Comparison of ENCODE assay signal across 22 mouse cellular contexts in genomic region chr1:58311221-58311864, GRCm38 (mm10). TPM values are rescaled to one million over a fixed set of nuclear protein-coding genes. Genes with fewer than 3 reads are reported as not detected.
DNase-seq lines count a peak whose midpoint lies in the region; ATAC-seq and TF ChIP-seq lines count a peak whose summit lies in the region.
"Had no signal": no experiment of that assay in that cellular context is flagged by ENCODE, and none has a peak within 500 bp of the region (broad histone marks: within the 10 kb centered on the region; RNA-seq: fewer than 3 reads in every experiment).

No protein-coding gene starts in this region.

- H3K4me3 ChIP-seq in MEL (ENCODE audit: control insufficient read depth in 1 of 2, insufficient read depth in 1 of 2, low read depth in 2 of 2, low read length in 2 of 2): peak overlapping the region in 1 of 2 experiments; percentile 11; a peak in 1 of 4 replicates
- no peak overlapping the region for H3K4me3 ChIP-seq in neural tube, embryonic 15.5 days (replicated peaks)
- no peak overlapping the region for H3K4me3 ChIP-seq in forebrain, embryonic 14.5 days (ENCODE audit: low read depth, low read length)
- no peak overlapping the region for H3K4me3 ChIP-seq in stomach, postnatal 0 days (ENCODE audit: low read depth, low read length)
- H3K4me3 ChIP-seq: forebrain, embryonic 13.5 days; heart, embryonic 13.5 days; hindbrain, embryonic 10.5 days; intestine, embryonic 15.5 days; liver, embryonic 13.5 days; lung, embryonic 15.5 days; myocyte had no signal

- TF ChIP-seq POLR2A in MEL (IDR thresholded peaks at IDR 0.05; ENCODE audit: control insufficient read depth in 1 of 2, insufficient read depth in 1 of 2, low read depth in 1 of 2, low read length in 2 of 2, poor library complexity in 1 of 2): no peak

- H3K36me3 ChIP-seq in MEL (ENCODE audit: control insufficient read depth in 1 of 2, insufficient read depth in 2 of 2, low read length in 2 of 2): no peaks in the 10 kb centered on the region
- no peaks in the 10 kb centered on the region for H3K36me3 ChIP-seq in neural tube, embryonic 15.5 days
- no peaks in the 10 kb centered on the region for H3K36me3 ChIP-seq in forebrain, embryonic 14.5 days (ENCODE audit: control insufficient read depth, insufficient read depth, low read length)
- no peaks in the 10 kb centered on the region for H3K36me3 ChIP-seq in stomach, postnatal 0 days (ENCODE audit: control insufficient read depth, insufficient read depth, low read length)
- H3K36me3 ChIP-seq: heart, embryonic 13.5 days; hindbrain, embryonic 10.5 days; intestine, embryonic 15.5 days; liver, embryonic 13.5 days; lung, embryonic 15.5 days had no signal

- H3K79me2 ChIP-seq in MEL (ENCODE audit: control insufficient read depth, insufficient read depth, low read length, poor library complexity): no peaks in the 10 kb centered on the region

- H3K27ac ChIP-seq in MEL (ENCODE audit: control insufficient read depth, low read depth, low read length): no peak overlapping the region
- H3K27ac ChIP-seq in neural tube, embryonic 15.5 days (replicated peaks): no peak overlapping the region
- no peak overlapping the region for H3K27ac ChIP-seq in forebrain, embryonic 14.5 days (ENCODE audit: low read depth, low read length)
- H3K27ac ChIP-seq in stomach, postnatal 0 days (replicated peaks): no peak overlapping the region
- H3K27ac ChIP-seq: forebrain, embryonic 13.5 days; heart, embryonic 13.5 days; hindbrain, embryonic 10.5 days; intestine, embryonic 15.5 days; liver, embryonic 13.5 days; lung, embryonic 15.5 days had no signal

- H3K4me2 ChIP-seq in neural tube, embryonic 15.5 days: no peak overlapping the region
- H3K4me2 ChIP-seq in forebrain, embryonic 14.5 days (ENCODE audit: low read length): no peak overlapping the region
- no peak overlapping the region for H3K4me2 ChIP-seq in stomach, postnatal 0 days (replicated peaks; ENCODE audit: low read depth)
- H3K4me2 ChIP-seq: forebrain, embryonic 13.5 days; heart, embryonic 13.5 days; intestine, embryonic 15.5 days; liver, embryonic 13.5 days; lung, embryonic 15.5 days had no signal

- ATAC-seq in inflammation-experienced regulatory T-cells, adult 6 months: peak; percentile 68
- no peak for ATAC-seq in neural tube, embryonic 15.5 days (ENCODE audit: low FRiP score)
- ATAC-seq in forebrain, embryonic 14.5 days: no peak
- ATAC-seq in stomach, postnatal 0 days (ENCODE audit: low FRiP score, low TSS enrichment): no peak
- ATAC-seq: forebrain, embryonic 13.5 days; intestine, embryonic 15.5 days had no signal

- H3K9ac ChIP-seq in MEL (ENCODE audit: control insufficient read depth, low read depth, low read length, poor library complexity, severe bottlenecking): no peak overlapping the region
- H3K9ac ChIP-seq in neural tube, embryonic 15.5 days (replicated peaks): no peak overlapping the region
- H3K9ac ChIP-seq in forebrain, embryonic 14.5 days (ENCODE audit: low read length): no peak overlapping the region
- H3K9ac ChIP-seq in stomach, postnatal 0 days (ENCODE audit: low read length): no peak overlapping the region
- H3K9ac ChIP-seq: forebrain, embryonic 13.5 days; heart, embryonic 13.5 days; intestine, embryonic 15.5 days; liver, embryonic 13.5 days; lung, embryonic 15.5 days had no signal

- no peak for TF ChIP-seq CTCF in MEL (IDR thresholded peaks at IDR 0.05 in 2 of 3, conservative IDR thresholded peaks at IDR 0.05 in 1 of 3; ENCODE audit: control insufficient read depth in 1 of 3, insufficient read depth in 1 of 3, low read depth in 2 of 3, low read length in 3 of 3, poor library complexity in 1 of 3, severe bottlenecking in 1 of 3)
- no peak for TF ChIP-seq CTCF in stomach, postnatal 0 days (IDR thresholded peaks at IDR 0.05; ENCODE audit: low read depth)

- no peaks in the 10 kb centered on the region; a peak in 1 of 4 replicates for H3K4me1 ChIP-seq in MEL (ENCODE audit: control insufficient read depth in 1 of 2, insufficient read depth in 2 of 2, low read length in 2 of 2)
- H3K4me1 ChIP-seq in neural tube, embryonic 15.5 days: no peaks in the 10 kb centered on the region
- H3K4me1 ChIP-seq in forebrain, embryonic 14.5 days (ENCODE audit: control insufficient read depth, insufficient read depth, low read length): no peaks in the 10 kb centered on the region
- no peaks in the 10 kb centered on the region for H3K4me1 ChIP-seq in stomach, postnatal 0 days (replicated peaks; ENCODE audit: control insufficient read depth, insufficient read depth)
- H3K4me1 ChIP-seq: forebrain, embryonic 13.5 days; hindbrain, embryonic 10.5 days; intestine, embryonic 15.5 days; liver, embryonic 13.5 days; lung, embryonic 15.5 days had no signal

- TF ChIP-seq EP300 in MEL (IDR thresholded peaks at IDR 0.05; ENCODE audit: low read depth in 1 of 2, low read length in 2 of 2): no peak
- no peak for TF ChIP-seq EP300 in stomach, postnatal 0 days (optimal IDR thresholded peaks at IDR 0.05)

- no peaks in the 10 kb centered on the region for H3K9me3 ChIP-seq in MEL (replicated peaks; ENCODE audit: insufficient read depth, low read length)
- H3K9me3 ChIP-seq in neural tube, embryonic 15.5 days (replicated peaks): no peaks in the 10 kb centered on the region
- H3K9me3 ChIP-seq in forebrain, embryonic 14.5 days (replicated peaks; ENCODE audit: control insufficient read depth, low read length): no peaks in the 10 kb centered on the region
- H3K9me3 ChIP-seq in stomach, postnatal 0 days (ENCODE audit: control insufficient read depth, low read length): no peaks in the 10 kb centered on the region
- H3K9me3 ChIP-seq: forebrain, embryonic 13.5 days; heart, embryonic 13.5 days; hindbrain, embryonic 10.5 days; intestine, embryonic 15.5 days; liver, embryonic 13.5 days; lung, embryonic 15.5 days had no signal

- peak; percentile 15 for DNase-seq in thymus, postnatal 0 days (ENCODE audit: low spot score)
- no peak for DNase-seq in thymus, postnatal 4 days
- DNase-seq in MEL (ENCODE audit: low read depth, low spot score): peak; percentile 47
- peak; percentile 39 for DNase-seq in thymus, postnatal 25 days
- DNase-seq in forebrain, embryonic 14.5 days (ENCODE audit: low spot score): no peak
- DNase-seq in stomach, postnatal 0 days (ENCODE audit: low spot score): no peak
- DNase-seq: cerebellum, adult 9-10 months; embryo, embryonic 11 days; liver, embryonic 13.5 days; midbrain, embryonic 14.5 days; right cerebral cortex, postnatal 14 days had no signal

- 84% methylated on average over 7 of the region's 7 CpGs for WGBS in neural tube, embryonic 15.5 days
- WGBS in forebrain, embryonic 14.5 days: 83% methylated on average over 7 of the region's 7 CpGs
- 68% methylated on average over 7 of the region's 7 CpGs for WGBS in stomach, postnatal 0 days

- H3K27me3 ChIP-seq in MEL (ENCODE audit: control insufficient read depth in 1 of 2, insufficient read depth in 2 of 2, low read length in 2 of 2): no peaks in the 10 kb centered on the region; a peak in 1 of 4 replicates
- H3K27me3 ChIP-seq in neural tube, embryonic 15.5 days (replicated peaks): no peaks in the 10 kb centered on the region
- H3K27me3 ChIP-seq in forebrain, embryonic 14.5 days (replicated peaks; ENCODE audit: control insufficient read depth, insufficient read depth, low read length): no peaks in the 10 kb centered on the region
- no peaks in the 10 kb centered on the region for H3K27me3 ChIP-seq in stomach, postnatal 0 days (ENCODE audit: control insufficient read depth, insufficient read depth, low read length)
- H3K27me3 ChIP-seq: forebrain, embryonic 13.5 days; intestine, embryonic 15.5 days; liver, embryonic 13.5 days; lung, embryonic 15.5 days had no signal

- no peak for TF ChIP-seq RAD21 in MEL (IDR thresholded peaks at IDR 0.05; ENCODE audit: low read depth, low read length)

TF ChIP-seq in MEL, 35 proteins besides CTCF, POLR2A, EP300 and RAD21:
- no peak for TF ChIP-seq CHD2 (IDR thresholded peaks at IDR 0.05; ENCODE audit: low read length)
- no peak for TF ChIP-seq UBTF (IDR thresholded peaks at IDR 0.05; ENCODE audit: borderline replicate concordance, insufficient read depth, low read depth, low read length)
- no peak for TF ChIP-seq HCFC1 (IDR thresholded peaks at IDR 0.05; ENCODE audit: low read depth, low read length)
- no peak for TF ChIP-seq MAX (IDR thresholded peaks at IDR 0.05; ENCODE audit: low read length)
- no peak for TF ChIP-seq E2F4 (IDR thresholded peaks at IDR 0.05; ENCODE audit: borderline replicate concordance, low read depth, low read length)
- TF ChIP-seq SIN3A (IDR thresholded peaks at IDR 0.05; ENCODE audit: low read length): no peak
- no peak for TF ChIP-seq MAZ (IDR thresholded peaks at IDR 0.05; ENCODE audit: low read depth, low read length)
- no peak for TF ChIP-seq BHLHE40 (IDR thresholded peaks at IDR 0.05; ENCODE audit: borderline replicate concordance, low read depth, low read length)

RNA-seq across cellular contexts. Expression of gene Aox2, which starts 33.2 kb away (rescaled TPM):
- 0.14 and 0.21 TPM in 2 replicates for polyA plus RNA-seq in thymus, postnatal 0 days (2015; fragmentation: Nextera tagmentation; extraction: Ambion mirVana)
- 0.03 and 0.08 TPM in 2 replicates for total RNA-seq in MEL (2012; rRNA removed)
- under 1 TPM in 1 of 2 experiments, not detected in 1; 0.04 TPM for polyA plus RNA-seq in MEL (2012; ENCODE audit: insufficient read depth in 1 of 2, insufficient read length in 2 of 2, low read depth in 1 of 2, low replicate concordance in 2 of 2, missing spikeins in 1 of 2)
- not detected for polyA plus RNA-seq in inflammation-experienced regulatory T-cells, adult 6 months (2017; shearing (Covaris generic))
- 0.04 and 0.10 TPM in 2 replicates for polyA plus RNA-seq in neural tube, embryonic 15.5 days (2015; fragmentation: Nextera tagmentation; extraction: Ambion mirVana)
- not detected in 2 replicates for polyA plus RNA-seq in forebrain, embryonic 14.5 days (2014; fragmentation: Nextera tagmentation; extraction: Ambion mirVana)
- 0.01 and 0.04 TPM in 2 replicates for polyA plus RNA-seq in stomach, postnatal 0 days (2015; fragmentation: Nextera tagmentation; extraction: Ambion mirVana)
- total RNA-seq: layer of hippocampus, adult 18-20 months; left cerebral cortex, adult 18-20 months had no signal
- polyA plus RNA-seq: forebrain, embryonic 13.5 days; heart, embryonic 13.5 days; limb, embryonic 11.5 days; liver, embryonic 13.5 days; myocyte had no signal

Comparison
In these comparisons a context has a peak if more than half of its experiments do, and no peak if none do; other contexts are left out.
1. DNase-seq: peak in thymus, postnatal 0 days (single experiment), MEL (single experiment) and thymus, postnatal 25 days (single experiment); none in thymus, postnatal 4 days (single experiment), forebrain, embryonic 14.5 days (single experiment) and stomach, postnatal 0 days (single experiment).